Mouse (Mus musculus): ENCODE data around the gene Hist1h1c. TPM values are rescaled to one million over a fixed set of nuclear protein-coding genes. Genes with fewer than 3 reads are reported as not detected.

Hist1h1c gene
- polyA plus RNA-seq, 1 experiment = 42.3 TPM

Other genes with a start within 250 kb of the Hist1h1c start
- gene Btn2a2, start 250.0 kb upstream of the Hist1h1c start, polyA plus RNA-seq (2012; rRNA removed) = not detected in 2 replicates
- 61.1 and 64.4 TPM in 2 replicates for gene Hist1h4h, start 207.8 kb upstream of the Hist1h1c start, polyA plus RNA-seq (2012; rRNA removed)
- gene Hist1h2af, start 204.9 kb upstream of the Hist1h1c start, polyA plus RNA-seq (2012; rRNA removed) = 294 and 1,013 TPM in 2 replicates
- gene Hist1h3g, start 203.4 kb upstream of the Hist1h1c start, polyA plus RNA-seq (2012; rRNA removed) = 48.3 and 64.0 TPM in 2 replicates
- gene Hist1h2bh, start 195.4 kb upstream of the Hist1h1c start, polyA plus RNA-seq (2012; rRNA removed) = 5.4 and 6.9 TPM in 2 replicates
- 11.5 and 15.6 TPM in 2 replicates for gene Hist1h3f, start 194.8 kb upstream of the Hist1h1c start, polyA plus RNA-seq (2012; rRNA removed)
- 11.2 and 13.2 TPM in 2 replicates for gene Hist1h4f, start 187.2 kb upstream of the Hist1h1c start, polyA plus RNA-seq (2012; rRNA removed)
- 0.21 and 0.27 TPM in 2 replicates for gene Hist1h1d, start 185.5 kb upstream of the Hist1h1c start, polyA plus RNA-seq (2012; rRNA removed)
- 47.5 and 78.7 TPM in 2 replicates for gene Hist1h3e, start 176.4 kb upstream of the Hist1h1c start, polyA plus RNA-seq (2012; rRNA removed)
- 24.2 and 35.8 TPM in 2 replicates for gene Hist1h2ae, start 167.6 kb upstream of the Hist1h1c start, polyA plus RNA-seq (2012; rRNA removed)
- gene Hist1h2bg, start 167.4 kb upstream of the Hist1h1c start, polyA plus RNA-seq (2012; rRNA removed) = 52.2 and 87.2 TPM in 2 replicates
- 15.9 and 25.7 TPM in 2 replicates for gene Hist1h2bf, start 164.6 kb upstream of the Hist1h1c start, polyA plus RNA-seq (2012; rRNA removed)
- gene Hist1h2ad, start 164.4 kb upstream of the Hist1h1c start, polyA plus RNA-seq (2012; rRNA removed) = 17.3 and 24.2 TPM in 2 replicates
- gene Hist1h3d, start 163.0 kb upstream of the Hist1h1c start, polyA plus RNA-seq (2012; rRNA removed) = 18.4 and 28.3 TPM in 2 replicates
- 10.1 and 14.2 TPM in 2 replicates for gene Hist1h4d, start 157.2 kb upstream of the Hist1h1c start, polyA plus RNA-seq (2012; rRNA removed)
- gene Hist1h2be, start 117.7 kb upstream of the Hist1h1c start, polyA plus RNA-seq (2012; rRNA removed) = 2.6 and 3.4 TPM in 2 replicates
- 2.3 and 2.7 TPM in 2 replicates for gene Hist1h1e, start 116.2 kb upstream of the Hist1h1c start, polyA plus RNA-seq (2012; rRNA removed)
- gene Hist1h2ac, start 54.9 kb upstream of the Hist1h1c start, polyA plus RNA-seq (2012; rRNA removed) = 2.6 and 3.1 TPM in 2 replicates
- gene Hist1h2bc, start 54.6 kb upstream of the Hist1h1c start, polyA plus RNA-seq (2012; rRNA removed) = 251 and 289 TPM in 2 replicates
- not detected in 2 replicates for gene Hist1h1t, start 43.0 kb upstream of the Hist1h1c start, polyA plus RNA-seq (2012; rRNA removed)
- gene Hist1h4c, start 40.4 kb upstream of the Hist1h1c start, polyA plus RNA-seq (2012; rRNA removed) = 9.0 and 13.0 TPM in 2 replicates
- gene Hfe, start 28.0 kb upstream of the Hist1h1c start, polyA plus RNA-seq (2012; rRNA removed) = 11.5 and 18.9 TPM in 2 replicates
- gene Hist1h3c, start 6.8 kb downstream of the Hist1h1c start, polyA plus RNA-seq (2012; rRNA removed) = 43.8 and 64.9 TPM in 2 replicates
- 18.2 and 27.3 TPM in 2 replicates for gene Hist1h2bb, start 7.9 kb downstream of the Hist1h1c start, polyA plus RNA-seq (2012; rRNA removed)
- 36.8 and 63.0 TPM in 2 replicates for gene Hist1h2ab, start 12.3 kb downstream of the Hist1h1c start, polyA plus RNA-seq (2012; rRNA removed)
- 36.8 and 58.4 TPM in 2 replicates for gene Hist1h3b, start 13.5 kb downstream of the Hist1h1c start, polyA plus RNA-seq (2012; rRNA removed)
- gene Hist1h4b, start 18.2 kb downstream of the Hist1h1c start, polyA plus RNA-seq (2012; rRNA removed) = 6.5 and 10.1 TPM in 2 replicates
- 17.5 and 20.9 TPM in 2 replicates for gene Hist1h4a, start 22.4 kb downstream of the Hist1h1c start, polyA plus RNA-seq (2012; rRNA removed)
- gene Hist1h3a, start 23.6 kb downstream of the Hist1h1c start, polyA plus RNA-seq (2012; rRNA removed) = 37.1 and 48.7 TPM in 2 replicates
- 0.79 and 1.0 TPM in 2 replicates for gene Hist1h1a, start 24.9 kb downstream of the Hist1h1c start, polyA plus RNA-seq (2012; rRNA removed)
- gene Trim38, start 31.1 kb downstream of the Hist1h1c start, polyA plus RNA-seq (2012; rRNA removed) = 0.09 TPM in 1 of 2 replicates, not detected in the other
- gene Slc17a2, start 68.2 kb downstream of the Hist1h1c start, polyA plus RNA-seq (2012; rRNA removed) = 0.09 TPM in 1 of 2 replicates, not detected in the other
- not detected in 2 replicates for gene Slc17a3, start 100.6 kb downstream of the Hist1h1c start, polyA plus RNA-seq (2012; rRNA removed)
- not detected in 2 replicates for gene Slc17a1, start 128.9 kb downstream of the Hist1h1c start, polyA plus RNA-seq (2012; rRNA removed)
- gene Slc17a4, start 176.2 kb downstream of the Hist1h1c start, polyA plus RNA-seq (2012; rRNA removed) = 0.09 TPM in 1 of 2 replicates, not detected in the other
- not detected in 2 replicates for gene Hist1h2ba, start 195.3 kb downstream of the Hist1h1c start, polyA plus RNA-seq (2012; rRNA removed)
- 2.5 and 4.9 TPM in 2 replicates for gene Hist1h2aa, start 195.7 kb downstream of the Hist1h1c start, polyA plus RNA-seq (2012; rRNA removed)

Data from ovary, adult 2 months (tissue).